Mouse (Mus musculus) cerebellum, postnatal 36 days (tissue): ENCODE data around the gene Micall1.

Source experiments
- DNase-seq, 2 experiments: peaks; one replicate each; pipeline ENCODE4 v3.0.0; 2021 to 2022; ENCODE audit warnings: mixed read lengths in 2 of 2

Gene Micall1

DNA sequence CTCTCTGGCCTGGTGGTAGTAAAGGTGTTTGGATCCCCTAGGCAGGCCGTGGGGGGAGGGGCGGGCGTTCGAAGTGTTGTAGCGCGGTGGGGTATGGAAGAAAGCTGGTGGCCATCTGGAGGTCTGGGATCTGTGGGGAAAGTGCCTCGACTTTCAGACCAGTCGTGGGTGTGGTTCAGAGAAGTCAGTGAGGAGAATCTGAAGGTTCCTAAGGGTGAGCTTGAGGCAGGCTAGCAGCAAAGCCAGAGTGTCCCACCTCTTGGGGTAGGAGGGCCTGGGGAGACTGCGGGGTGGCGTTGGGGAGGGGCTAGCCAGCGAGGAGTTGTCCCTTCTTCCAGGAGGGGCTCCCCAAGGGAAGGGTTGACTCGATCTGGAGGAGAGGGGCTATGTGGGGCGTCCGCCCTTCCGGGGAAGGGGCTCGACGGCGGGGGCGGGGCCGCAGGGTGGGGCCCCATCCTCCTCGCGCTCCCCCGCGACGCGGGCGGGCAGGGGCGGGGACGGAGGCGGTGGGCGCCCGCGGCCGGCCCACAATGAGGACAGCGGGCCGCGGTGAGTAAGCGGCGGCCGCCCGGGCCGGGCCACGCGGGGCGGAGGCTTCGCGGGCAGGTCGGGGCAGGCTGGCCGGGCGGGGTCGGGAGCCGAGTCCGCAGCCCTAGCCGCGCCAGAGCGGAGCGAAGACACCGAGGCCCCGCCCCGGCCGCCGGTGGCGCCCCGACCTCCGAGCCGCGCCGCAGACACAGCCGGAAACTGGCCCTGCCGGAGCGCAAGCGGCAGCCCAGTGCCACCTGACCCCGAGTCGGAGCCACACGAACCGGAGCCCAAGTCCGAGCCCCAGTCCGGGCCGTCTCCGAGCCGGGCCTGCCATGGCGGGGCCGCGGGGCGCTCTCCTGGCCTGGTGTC lies at the start of gene Micall1:
Micall1 (plus strand) TSS at position 478 of the 900 bp plus-strand sequence.
- peak; percentile 79 for DNase-seq

DNA sequence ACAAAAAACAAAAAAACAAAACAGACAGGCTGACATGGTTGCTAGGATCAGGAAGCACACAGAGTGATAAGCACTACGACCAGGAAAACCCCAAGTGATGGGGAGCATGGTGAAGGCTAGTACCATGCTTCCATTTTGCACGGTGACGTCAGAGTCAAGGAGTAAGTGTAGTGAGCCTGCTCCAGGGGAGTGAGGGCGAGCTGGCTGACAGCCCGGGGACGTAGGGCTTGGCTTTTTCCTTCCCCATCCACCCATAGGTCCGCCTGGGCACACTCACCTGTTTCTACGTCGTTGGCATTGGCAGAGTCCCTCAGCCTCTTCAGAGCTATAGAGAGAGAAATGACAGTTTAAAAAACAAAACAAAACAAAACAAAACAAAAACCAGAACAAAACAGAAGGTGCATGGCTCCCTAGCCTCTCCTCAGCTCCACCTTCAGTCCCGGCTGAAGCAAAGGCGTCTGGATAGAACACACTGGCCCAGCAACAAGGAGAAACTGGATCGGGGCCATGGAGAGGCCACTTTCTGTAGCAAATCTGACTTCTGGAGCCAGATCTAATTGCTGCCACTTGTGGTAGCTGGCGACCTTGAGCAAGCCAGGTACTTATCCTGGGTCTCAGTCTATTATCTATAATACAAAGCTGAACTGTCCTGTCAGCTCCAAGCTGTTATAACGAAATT lies 47.7 kb upstream of the Micall1 start:
- no peak for DNase-seq

DNA sequence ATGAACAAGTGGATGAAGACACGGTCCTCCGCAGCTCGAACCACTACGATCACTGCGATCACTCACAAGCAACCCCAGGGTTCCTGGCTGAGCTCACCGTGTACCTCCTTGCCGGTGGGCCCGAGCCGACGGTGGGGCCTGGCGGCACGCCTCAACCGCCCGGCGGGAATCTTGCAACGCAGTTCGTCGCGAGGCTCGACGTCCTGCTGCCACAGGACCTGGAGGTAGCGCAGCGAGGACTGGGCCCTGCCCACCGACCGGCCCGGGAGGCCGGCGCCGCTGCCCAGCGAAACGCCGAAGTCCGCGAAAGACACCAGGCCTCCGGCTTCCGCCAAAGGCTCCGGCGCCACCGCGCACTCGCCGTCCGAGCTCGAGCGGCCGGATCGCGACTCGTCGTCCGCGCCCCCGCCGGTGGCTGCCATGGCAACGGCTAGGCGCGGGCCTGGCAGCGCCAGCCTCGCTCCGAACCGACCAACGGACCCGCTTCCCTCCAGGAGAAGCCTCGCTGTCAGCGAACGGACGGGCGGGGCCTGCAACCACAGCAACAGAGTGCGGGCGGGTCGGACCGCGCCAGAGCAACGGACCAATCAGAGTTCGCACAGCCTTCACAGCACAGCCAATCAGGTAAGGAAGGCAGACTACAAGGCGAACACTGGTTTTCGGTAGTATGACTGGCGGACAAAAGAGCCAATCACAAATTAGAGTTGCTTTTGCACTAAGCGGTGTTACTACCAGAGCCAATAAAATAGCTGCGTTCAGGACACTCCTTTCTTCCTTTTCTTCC lies 46.1 kb upstream of the Micall1 start, which contains the start of gene Ankrd54:
Ankrd54 (minus strand) TSS at position 518 of the 784 bp plus-strand sequence.
- DNase-seq: peak; percentile 96

DNA sequence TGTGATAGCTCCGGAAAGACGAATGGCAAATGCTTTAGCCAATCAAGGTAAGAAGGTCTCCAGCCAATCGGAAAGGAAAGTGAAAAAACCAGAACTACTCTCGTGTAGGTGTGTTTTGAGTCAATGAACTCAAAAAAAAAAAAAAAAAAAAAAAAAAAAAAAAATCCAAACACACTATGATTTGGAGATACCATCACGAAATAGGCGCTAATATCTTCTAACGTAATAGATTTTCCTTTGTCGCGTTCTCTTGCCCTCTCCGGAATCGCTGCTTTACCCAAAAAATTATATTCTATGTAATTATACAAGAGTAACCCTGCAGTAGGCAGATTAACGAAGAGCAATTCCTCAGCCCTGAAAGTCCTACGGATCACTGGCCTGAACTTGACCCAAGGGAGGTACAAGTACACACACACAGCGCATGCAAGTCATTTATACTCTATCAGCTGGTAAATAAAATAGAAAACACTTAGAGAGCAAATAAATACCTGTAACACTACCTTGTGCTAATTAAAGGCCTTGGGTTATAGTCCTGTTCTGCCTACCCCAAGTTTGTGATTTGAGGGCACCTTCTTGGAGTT lies 45.4 kb upstream of the Micall1 start:
- DNase-seq: no peak

DNA sequence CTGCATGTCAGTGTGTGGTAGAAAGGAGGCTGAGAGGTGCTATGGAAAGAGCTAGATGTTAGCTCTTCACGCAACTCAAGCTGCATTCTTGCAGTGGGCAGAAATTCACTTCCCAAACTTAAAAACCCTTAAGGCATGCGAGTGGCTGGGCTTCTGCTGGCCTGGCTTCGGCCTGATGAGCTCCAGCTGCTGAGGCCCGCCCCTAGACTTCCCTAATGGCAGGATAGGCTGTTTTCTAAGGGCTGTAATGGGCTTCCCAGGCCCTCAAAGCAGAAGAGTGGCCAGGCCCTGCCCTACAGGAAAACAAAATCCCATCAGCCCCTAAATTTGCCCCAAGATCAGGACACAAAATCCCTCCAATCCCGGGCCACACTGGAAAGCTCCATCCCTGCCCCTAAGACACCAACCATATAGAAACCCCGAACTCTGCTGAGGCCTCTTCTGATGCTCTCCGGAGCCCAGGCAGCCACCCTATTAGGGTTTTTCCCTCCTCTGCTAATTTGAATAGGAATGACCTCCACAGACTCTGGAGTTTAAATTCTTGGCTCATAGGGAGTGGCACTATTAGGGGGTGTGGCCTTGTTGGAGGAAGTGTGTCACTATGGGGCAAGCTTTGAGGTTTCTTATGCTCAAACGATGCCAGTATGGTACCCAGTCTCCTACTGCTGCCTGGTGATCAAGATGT lies 43.5 kb upstream of the Micall1 start:
- no peak for DNase-seq

DNA sequence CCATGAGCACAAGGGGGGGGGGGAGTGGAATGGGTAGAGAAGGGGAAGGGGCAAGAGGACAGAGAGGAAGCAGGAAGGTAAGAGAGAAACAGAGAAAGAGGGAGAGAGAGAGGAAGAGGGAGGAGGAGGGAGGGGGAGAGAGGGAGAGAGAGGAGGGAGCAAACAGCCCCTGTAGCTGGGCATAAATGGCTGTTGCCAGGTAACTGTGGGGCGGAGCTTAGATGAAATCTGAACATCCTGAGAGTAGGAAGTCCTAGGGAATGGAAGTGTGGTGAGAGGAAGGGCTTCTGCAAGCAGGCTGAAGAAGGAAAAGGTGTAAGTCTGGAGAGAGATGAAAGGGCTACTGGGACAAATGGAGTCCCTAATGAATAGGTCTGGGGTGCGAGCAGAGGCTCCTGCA lies 42.4 kb upstream of the Micall1 start:
- no peak for DNase-seq

DNA sequence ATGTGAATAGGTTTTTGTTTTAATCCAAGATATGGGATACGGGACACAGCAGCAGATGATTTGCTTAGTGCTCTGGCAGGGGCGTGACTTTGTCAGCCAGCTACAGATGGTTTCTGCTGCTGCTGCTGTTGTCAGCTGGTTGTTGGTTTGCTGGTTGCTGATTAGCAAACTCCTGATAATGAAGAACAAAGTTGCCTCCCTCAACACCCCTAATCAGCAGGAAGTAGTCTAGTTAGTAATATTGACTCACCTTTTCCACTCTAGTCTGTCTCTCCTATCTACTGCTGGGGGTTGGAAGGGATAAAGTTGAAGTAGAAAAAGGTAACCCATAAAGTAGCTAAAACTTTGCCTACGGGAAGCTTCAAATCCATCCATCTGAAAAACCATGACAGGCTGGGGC lies 41.1 kb upstream of the Micall1 start:
- DNase-seq: no peak

DNA sequence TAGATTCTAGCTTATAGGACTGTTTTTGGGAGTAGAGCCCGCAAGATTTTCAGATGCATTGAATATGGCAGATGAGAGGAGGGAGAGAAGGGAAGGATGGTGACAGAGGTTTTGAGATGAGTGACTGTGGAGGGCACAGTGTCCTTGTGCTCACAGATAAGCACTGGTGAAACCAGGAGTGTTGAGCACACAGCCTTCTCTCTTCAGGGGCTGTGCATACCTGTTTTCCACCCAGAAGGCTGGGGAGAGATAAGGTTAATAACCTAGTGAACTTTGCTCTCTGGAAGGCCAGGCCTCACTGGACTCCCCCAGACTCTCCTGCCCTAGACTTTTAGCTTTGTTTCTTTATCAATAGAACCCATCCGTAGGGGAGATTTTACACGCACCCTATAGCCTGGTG lies 40.3 kb upstream of the Micall1 start:
- DNase-seq: no peak

DNA sequence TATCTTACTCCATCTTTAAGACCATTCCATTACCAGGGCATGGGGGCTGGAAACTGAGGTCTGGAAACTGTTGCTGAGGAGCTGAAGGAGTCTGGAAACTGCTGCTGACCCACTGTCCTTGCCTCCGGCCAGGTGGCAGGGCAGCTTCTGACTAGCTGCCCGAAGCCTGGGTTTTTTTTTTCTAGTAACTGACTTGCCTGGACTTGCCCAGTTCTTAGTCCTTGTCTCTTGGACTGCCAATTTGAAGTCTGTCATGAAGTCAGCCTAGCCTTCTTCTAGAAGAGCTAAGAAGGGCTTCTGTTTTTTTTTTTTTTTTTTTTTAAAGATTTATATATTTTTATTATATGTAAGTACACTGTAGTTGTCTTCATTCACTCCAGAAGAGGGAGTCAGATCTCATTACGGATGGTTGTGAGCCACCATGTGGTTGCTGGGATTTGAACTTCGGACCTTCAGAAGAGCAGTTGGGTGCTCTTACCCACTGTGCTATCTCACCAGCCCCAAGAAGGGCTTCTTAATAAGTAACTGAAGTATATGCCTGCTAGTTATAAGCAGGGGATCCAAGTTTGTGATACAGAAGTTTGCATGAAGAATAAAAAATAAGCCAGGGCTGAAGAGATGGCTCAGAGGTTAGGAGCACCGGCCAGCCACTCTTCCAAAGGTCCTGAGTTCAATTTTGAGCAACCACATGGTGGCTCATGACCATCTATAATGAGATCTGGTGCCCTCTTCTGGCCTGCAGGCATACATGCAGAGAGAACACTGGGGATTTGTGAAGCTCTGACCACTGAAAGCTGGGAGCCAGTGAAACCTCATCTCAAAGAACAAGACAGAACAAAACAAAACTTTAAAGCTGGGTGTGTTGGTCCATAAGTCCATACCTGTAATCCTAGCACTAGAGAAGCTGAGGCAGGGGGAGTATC lies 37.3 kb upstream of the Micall1 start:
- DNase-seq: peak; percentile 42 to 52

DNA sequence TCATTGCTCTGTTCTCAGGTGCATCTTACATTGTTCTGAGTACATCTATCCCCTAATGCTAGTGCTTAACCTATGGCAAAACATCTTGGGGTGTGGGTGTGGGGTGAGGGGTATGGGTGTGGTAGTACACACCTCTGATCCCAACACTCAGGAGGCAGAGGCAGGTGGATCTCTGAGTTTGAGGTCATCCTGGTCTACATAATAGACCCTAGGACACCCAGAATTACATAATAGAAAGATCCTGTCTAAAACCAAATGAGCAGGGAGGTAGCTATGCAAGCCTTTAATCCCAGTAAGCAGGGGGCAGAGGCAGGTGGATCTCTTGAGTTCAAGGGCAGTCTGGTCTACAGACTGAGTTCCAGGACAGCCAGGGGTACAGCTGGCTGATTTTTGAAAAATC lies 34.9 kb upstream of the Micall1 start:
- DNase-seq: no peak

DNA sequence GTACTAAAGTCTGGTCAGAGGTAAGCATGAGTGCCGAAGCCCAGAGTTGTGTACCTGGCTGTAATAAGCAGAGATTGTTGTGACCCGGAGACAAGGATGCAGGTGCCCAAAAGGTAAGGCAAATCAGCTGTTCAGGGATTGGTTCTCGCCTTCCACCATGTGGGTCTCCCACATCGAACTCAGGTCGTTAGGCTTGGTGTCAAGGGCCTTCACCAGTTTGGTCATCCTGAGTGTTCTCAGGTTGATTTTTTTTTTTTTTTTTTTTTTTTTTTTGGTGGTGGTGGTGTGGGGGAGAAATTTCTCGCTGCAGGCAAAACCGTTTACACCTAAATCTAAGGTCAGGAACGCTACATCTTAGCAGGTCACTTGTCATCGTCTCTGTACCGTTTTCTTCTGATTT lies 34.3 kb upstream of the Micall1 start:
- no peak for DNase-seq

DNA sequence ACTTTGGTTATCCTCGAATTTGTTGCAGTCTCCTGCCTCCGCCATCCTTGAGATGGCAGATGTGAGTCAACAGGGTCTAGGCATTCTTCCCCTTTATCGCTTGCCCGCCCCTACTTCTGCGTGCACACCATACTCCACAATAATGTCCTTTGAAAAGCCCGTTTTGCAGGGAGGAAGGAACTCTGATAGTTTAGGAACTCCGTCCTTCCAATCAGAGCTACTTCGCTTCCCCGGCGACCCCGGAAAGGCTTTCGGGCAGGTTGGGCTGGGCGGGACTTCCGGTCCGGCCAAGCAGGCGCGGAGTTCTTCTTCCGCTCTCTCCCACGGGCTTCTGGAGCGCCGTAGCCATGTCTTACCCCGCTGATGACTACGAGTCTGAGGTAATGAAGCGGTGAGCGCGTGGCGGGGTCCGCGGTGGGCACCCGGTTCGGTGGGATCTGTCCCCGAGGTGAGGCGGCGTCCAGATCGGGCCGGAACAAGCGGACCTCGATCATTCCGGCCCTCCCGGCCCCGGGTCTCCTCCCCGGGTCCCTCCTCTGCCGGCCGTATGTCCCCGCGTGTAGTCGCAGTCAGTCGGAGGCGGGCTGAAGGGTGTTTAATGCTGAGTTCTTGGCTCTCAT lies 33.7 kb upstream of the Micall1 start, which contains the start of gene Eif3l:
Eif3l (plus strand) TSS at position 267 of the 620 bp plus-strand sequence.
- peak; percentile 83 to 86 for DNase-seq

DNA sequence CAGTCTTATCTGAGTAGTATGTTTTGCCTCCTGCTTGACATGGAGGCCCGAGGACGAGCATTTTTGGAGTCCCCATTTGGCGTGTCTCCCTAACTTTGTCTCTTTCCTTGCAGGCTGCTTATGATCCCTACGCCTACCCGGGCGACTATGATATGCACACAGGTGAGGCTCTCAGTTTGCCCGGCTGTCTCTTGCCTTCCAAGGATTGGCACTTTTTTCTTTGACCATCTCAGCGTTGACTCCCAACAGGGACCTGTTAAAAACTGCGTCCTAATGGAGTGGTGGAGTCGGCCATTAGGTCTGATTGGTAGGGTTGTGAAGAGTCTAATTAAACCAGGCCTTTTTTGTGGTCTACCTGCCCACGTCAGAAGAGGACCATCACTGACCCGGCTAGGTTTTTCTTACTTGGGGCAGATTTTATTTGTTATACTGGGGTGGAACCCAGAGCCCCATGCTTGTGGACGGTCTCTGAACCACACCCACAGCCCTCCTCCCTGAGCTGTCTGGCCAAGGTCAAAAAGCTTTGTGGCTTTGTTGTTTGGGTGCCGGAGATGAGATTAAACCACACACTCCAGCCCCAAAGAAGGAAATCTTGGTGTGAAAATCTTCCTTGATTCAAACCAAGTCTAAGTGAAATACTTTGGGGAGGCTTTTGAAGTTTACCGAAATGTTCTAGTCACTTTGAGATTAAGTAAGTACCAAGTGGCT lies 32.9 kb upstream of the Micall1 start:
- DNase-seq: no peak

DNA sequence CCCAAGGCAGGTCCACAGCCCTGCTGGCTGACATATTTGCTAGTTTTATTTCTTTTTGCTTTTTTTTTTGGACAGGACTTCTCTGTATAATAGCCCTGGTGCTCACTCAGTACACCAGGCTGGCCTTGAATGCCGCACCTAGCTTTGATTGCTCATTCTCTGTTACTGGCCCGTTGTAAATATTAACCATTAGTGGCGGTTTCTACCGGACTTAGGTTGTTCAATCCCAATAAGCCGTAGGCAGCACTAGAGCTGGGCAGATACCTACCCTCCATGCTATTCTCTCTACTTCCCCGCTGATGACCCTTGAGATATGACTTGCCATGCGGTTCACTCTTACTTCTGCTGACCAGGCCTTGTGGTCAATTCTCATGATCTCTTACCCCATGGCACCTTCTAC lies 29.1 kb upstream of the Micall1 start:
- DNase-seq: no peak

DNA sequence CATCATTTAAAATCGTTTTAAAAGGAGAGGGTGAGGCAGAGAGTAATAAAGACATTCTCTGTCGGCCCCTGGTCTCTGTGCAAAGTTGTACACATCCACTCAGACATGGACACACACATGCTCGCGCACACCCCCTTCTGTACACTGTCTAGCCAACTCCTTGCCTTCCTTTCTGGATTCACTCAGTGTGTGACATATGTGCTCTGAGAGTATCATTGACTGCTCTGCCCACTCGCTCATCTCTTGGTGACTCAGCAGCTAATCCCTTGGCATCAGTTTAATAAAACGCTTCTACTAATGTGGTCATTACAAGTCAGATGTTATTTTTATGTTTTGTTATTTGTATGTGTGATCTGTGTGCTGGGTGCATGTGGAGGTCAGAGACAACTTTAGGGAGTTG lies 16.4 kb upstream of the Micall1 start:
- no peak for DNase-seq

DNA sequence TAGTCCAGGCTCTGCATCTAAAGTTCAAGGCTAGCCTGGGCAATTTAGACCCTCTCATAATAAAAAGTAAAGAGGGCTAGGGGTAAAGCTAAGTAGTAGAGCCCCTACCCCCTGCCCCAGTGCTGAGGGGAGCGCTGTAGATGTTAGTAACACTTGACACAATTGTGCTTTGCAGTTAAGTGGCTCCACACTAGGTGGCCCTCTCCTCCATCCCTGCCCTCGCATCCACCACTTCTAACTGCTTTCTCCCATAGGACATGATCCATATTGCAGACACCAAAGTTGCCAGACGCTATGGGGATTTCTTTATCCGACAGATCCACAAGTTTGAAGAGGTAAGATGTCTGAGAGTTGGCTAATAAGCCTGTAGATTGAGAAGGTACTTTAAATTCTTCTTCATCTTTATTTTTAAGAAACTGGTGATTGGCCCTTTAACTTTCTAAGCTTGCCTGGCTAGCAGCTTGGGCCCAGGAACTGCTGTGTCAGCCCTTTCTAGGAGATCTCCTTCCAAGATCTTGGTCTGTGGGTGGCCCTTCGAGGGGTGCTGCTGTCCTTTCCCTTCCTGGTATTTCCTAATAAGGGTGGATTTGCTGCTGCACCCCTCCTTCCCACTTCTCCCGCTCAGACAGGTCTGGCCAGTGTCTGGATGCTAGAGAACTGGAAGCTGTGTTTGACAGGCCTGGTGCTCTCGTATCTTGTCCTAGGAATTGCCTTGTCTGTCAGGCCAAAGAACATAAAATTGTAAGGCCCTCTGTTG lies 15.4 kb upstream of the Micall1 start:
- peak in 1 of 2 experiments; percentile 22 for DNase-seq

DNA sequence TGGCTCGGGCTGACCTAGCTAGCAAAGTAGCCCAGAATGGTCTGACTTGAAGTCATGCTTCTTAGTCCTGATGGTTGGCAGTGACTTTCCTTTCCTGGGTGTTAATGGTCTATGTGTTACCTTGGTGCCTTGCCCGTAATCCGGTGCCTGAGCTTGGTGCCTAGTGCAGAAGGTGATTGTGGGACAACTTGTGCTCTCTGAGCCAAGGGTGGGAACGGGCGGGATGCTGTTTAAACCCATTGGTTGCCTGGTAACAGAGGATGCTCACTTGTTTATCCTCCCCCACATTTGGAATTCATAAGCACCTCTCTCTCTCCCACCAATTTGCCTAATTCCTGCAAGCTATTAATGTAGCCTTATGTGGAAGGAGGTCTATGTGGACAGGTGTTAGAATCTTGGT lies 13.2 kb upstream of the Micall1 start:
- DNase-seq: no peak

DNA sequence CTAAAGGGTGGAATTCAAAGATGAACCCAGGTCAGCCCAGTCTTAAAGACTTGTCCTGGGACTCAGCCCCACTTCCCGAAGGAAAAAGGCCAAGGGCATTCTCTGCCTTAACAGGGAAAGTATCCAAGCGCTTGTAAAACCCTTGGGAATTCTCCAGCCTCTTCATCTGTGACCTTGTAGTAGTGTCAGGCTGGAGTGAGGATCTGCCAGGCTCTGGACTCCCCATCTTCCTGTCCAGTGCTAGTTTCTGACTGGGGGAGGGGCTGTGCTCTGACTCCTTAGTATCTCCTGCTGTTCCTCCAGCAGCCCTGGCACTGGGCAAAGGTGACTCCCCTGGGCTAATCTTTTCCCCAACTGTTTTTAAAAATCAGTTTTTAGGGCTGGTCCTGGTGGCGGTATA lies 12.1 kb upstream of the Micall1 start:
- DNase-seq: no peak

DNA sequence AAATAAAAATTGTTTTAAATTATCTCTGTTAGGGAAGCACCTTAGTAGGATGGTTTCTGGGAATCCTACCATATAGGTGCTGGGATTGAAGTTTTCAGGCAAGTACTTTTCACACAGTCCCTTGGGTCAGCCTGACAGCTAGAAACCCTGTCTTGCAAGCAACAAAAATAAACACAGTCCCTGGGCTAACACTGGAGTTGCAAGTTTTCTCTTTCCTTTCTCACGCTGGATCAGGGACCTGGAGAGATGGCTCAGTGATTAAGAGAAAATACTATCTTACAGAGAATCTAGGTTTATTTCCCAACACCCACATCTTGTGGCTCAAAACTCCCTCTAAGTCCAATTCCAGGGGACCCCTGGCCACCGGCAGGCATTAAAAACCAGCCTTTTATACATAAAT lies 11.6 kb upstream of the Micall1 start:
- no peak for DNase-seq
